Mouse (Mus musculus): Measurements from ENCODE around the gene Gm13290. TPM values are rescaled to one million over a fixed set of nuclear protein-coding genes. Genes with fewer than 3 reads are reported as not detected.

Gm13290 gene
- not detected for polyA plus RNA-seq (2015; fragmentation: Illumina TruSeq; extraction: RNeasy Lipid Tissue Mini Kit (QIAGEN cat#74804); ENCODE audit: insufficient read depth, low read depth, low replicate concordance)

GRCm38 (mm10) chr4:88773534-88773933 lies at the start of gene Gm13290:
Gm13290 (plus strand) TSS chr4:88773834.

GRCm38 (mm10) chr4:88754818-88755340 lies 18.8 kb upstream of the Gm13290 start, which contains the start of gene Gm13271:
Gm13271 (plus strand) TSS chr4:88754868.

GRCm38 (mm10) chr4:88759610-88760268 lies 13.9 kb upstream of the Gm13290 start, which contains the start of gene Gm13283:
Gm13283 (plus strand) TSS chr4:88760119.

DNA sequence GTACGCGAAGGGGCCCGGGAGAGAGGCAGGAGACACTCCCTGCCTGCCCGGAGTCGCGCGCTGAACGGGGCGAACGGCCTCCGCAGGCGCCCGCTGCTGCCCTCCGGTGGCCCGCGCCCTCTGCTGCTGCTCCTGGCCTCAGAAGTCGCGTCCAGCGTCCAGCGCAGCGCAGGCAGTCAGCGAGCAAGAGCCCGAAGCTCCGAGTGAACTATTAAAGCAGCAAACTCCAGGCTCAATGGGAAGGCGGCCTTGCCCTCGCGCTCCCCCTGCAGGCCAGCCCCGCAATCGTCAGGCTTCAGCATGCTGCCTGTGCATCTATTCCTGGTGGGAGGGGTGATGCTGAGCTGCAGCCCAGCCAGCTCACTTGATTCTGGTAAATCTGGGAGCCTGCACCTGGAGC lies 3.0 kb downstream of the Gm13290 start, which contains the start of gene Gm13289:
Gm13289 (plus strand) TSS at position 301 of the 400 bp plus-strand sequence.

GRCm38 (mm10) chr4:88779550-88779949 lies 5.9 kb downstream of the Gm13290 start, which contains the start of gene Gm13272:
Gm13272 (plus strand) TSS chr4:88779850.

GRCm38 (mm10) chr4:88781831-88782230 lies 8.2 kb downstream of the Gm13290 start, which contains the start of gene Ifnz:
Ifnz (plus strand) TSS chr4:88782131.

DNA sequence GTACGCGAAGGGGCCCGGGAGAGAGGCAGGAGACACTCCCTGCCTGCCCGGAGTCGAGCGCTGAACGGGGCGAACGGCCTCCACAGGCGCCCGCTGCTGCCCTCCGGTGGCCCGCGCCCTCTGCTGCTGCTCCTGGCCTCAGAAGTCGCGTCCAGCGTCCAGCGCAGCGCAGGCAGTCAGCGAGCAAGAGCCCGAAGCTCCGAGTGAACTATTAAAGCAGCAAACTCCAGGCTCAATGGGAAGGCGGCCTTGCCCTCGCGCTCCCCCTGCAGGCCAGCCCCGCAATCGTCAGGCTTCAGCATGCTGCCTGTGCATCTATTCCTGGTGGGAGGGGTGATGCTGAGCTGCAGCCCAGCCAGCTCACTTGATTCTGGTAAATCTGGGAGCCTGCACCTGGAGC lies 11.8 kb downstream of the Gm13290 start, which contains the start of gene Gm13276:
Gm13276 (plus strand) TSS at position 301 of the 400 bp plus-strand sequence.

GRCm38 (mm10) chr4:88788402-88788801 lies 14.8 kb downstream of the Gm13290 start, which contains the start of gene Gm13277:
Gm13277 (plus strand) TSS chr4:88788632.

GRCm38 (mm10) chr4:88791250-88791649 lies 17.6 kb downstream of the Gm13290 start, which contains the start of gene Gm13278:
Gm13278 (plus strand) TSS chr4:88791550.

GRCm38 (mm10) chr4:88793936-88794675 lies 20.5 kb downstream of the Gm13290 start, which contains the start of gene Gm13275:
Gm13275 (plus strand) TSS chr4:88794487.

DNA sequence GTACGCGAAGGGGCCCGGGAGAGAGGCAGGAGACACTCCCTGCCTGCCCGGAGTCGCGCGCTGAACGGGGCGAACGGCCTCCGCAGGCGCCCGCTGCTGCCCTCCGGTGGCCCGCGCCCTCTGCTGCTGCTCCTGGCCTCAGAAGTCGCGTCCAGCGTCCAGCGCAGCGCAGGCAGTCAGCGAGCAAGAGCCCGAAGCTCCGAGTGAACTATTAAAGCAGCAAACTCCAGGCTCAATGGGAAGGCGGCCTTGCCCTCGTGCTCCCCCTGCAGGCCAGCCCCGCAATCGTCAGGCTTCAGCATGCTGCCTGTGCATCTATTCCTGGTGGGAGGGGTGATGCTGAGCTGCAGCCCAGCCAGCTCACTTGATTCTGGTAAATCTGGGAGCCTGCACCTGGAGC lies 23.5 kb downstream of the Gm13290 start, which contains the start of gene Gm13279:
Gm13279 (plus strand) TSS at position 301 of the 400 bp plus-strand sequence.

GRCm38 (mm10) chr4:88799365-88799764 lies 25.7 kb downstream of the Gm13290 start, which contains the start of gene Gm13285:
Gm13285 (plus strand) TSS chr4:88799665.

GRCm38 (mm10) chr4:88802954-88803353 lies 29.3 kb downstream of the Gm13290 start, which contains the start of gene Gm13287:
Gm13287 (plus strand) TSS chr4:88803254.

DNA sequence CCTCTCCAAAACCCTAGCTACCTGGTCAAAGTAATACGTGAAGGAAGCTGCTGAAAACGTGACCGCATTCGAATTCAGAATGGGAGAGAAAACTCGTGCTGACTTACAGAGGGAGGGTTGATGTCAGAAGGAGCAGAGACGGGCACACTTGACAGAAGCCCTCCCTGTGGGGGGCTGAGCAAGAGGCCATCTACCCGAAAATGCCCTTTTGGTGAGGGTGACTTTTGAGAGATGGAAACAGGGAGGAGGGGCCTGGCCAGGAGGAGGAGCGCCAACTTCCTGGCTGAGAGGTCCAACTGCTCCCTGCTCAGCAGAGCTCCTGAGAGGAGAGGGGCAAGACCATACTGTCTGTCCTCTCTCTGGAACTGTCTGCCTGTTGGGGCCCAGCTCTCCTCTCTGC lies 31.6 kb downstream of the Gm13290 start, which contains the start of gene Gm13288:
Gm13288 (plus strand) TSS at position 301 of the 400 bp plus-strand sequence.

DNA sequence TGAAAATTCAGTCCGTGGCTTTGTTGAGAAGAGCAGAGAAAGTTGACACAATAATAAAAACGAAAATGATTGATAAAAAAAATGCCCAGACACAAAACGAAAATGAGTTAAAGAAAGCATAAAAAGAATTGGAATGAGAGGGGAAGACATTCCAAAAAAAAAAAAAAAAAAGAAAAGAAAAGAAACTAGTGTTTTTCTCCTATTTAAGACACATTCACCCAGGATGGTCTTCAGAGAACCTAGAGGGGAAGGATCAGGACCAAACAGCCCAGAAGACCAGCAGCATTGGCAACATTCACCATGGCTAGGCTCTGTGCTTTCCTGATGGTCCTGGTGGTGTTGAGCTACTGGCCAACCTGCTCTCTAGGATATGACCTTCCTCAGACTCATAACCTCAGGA lies 42.3 kb downstream of the Gm13290 start, which contains the start of gene Ifna7:
Ifna7 (plus strand) TSS at position 301 of the 400 bp plus-strand sequence.

GRCm38 (mm10) chr4:88819659-88820058 lies 46.0 kb downstream of the Gm13290 start, which contains the start of gene Ifna11:
Ifna11 (plus strand) TSS chr4:88819959.

Other genes with a start within 250 kb of the Gm13290 start
- not detected for gene Ifna15, start 215.6 kb upstream of the Gm13290 start, polyA plus RNA-seq (2015; fragmentation: Illumina TruSeq; extraction: RNeasy Lipid Tissue Mini Kit (QIAGEN cat#74804); ENCODE audit: insufficient read depth, low read depth, low replicate concordance)
- not detected for gene Ifna14, start 202.0 kb upstream of the Gm13290 start, polyA plus RNA-seq (2015; fragmentation: Illumina TruSeq; extraction: RNeasy Lipid Tissue Mini Kit (QIAGEN cat#74804); ENCODE audit: insufficient read depth, low read depth, low replicate concordance)
- not detected for gene Ifna9, start 181.4 kb upstream of the Gm13290 start, polyA plus RNA-seq (2015; fragmentation: Illumina TruSeq; extraction: RNeasy Lipid Tissue Mini Kit (QIAGEN cat#74804); ENCODE audit: insufficient read depth, low read depth, low replicate concordance)
- not detected for gene Ifna12, start 170.5 kb upstream of the Gm13290 start, polyA plus RNA-seq (2015; fragmentation: Illumina TruSeq; extraction: RNeasy Lipid Tissue Mini Kit (QIAGEN cat#74804); ENCODE audit: insufficient read depth, low read depth, low replicate concordance)
- gene C87499, start 139.4 kb upstream of the Gm13290 start, polyA plus RNA-seq (2015; fragmentation: Illumina TruSeq; extraction: RNeasy Lipid Tissue Mini Kit (QIAGEN cat#74804); ENCODE audit: insufficient read depth, low read depth, low replicate concordance) = not detected
- not detected for gene Ifna13, start 129.4 kb upstream of the Gm13290 start, polyA plus RNA-seq (2015; fragmentation: Illumina TruSeq; extraction: RNeasy Lipid Tissue Mini Kit (QIAGEN cat#74804); ENCODE audit: insufficient read depth, low read depth, low replicate concordance)
- not detected for gene Ifna16, start 96.9 kb upstream of the Gm13290 start, polyA plus RNA-seq (2015; fragmentation: Illumina TruSeq; extraction: RNeasy Lipid Tissue Mini Kit (QIAGEN cat#74804); ENCODE audit: insufficient read depth, low read depth, low replicate concordance)
- not detected for gene Ifna2, start 89.9 kb upstream of the Gm13290 start, polyA plus RNA-seq (2015; fragmentation: Illumina TruSeq; extraction: RNeasy Lipid Tissue Mini Kit (QIAGEN cat#74804); ENCODE audit: insufficient read depth, low read depth, low replicate concordance)
- gene Ifnab, start 82.5 kb upstream of the Gm13290 start, polyA plus RNA-seq (2015; fragmentation: Illumina TruSeq; extraction: RNeasy Lipid Tissue Mini Kit (QIAGEN cat#74804); ENCODE audit: insufficient read depth, low read depth, low replicate concordance) = not detected
- gene Gm26566, start 52.0 kb upstream of the Gm13290 start, polyA plus RNA-seq (2015; fragmentation: Illumina TruSeq; extraction: RNeasy Lipid Tissue Mini Kit (QIAGEN cat#74804); ENCODE audit: insufficient read depth, low read depth, low replicate concordance) = not detected
- 7.4 TPM for gene Klhl9, start 51.4 kb upstream of the Gm13290 start, polyA plus RNA-seq (2015; fragmentation: Illumina TruSeq; extraction: RNeasy Lipid Tissue Mini Kit (QIAGEN cat#74804); ENCODE audit: insufficient read depth, low read depth, low replicate concordance)
- gene Gm13271, start 19.0 kb upstream of the Gm13290 start, polyA plus RNA-seq (2015; fragmentation: Illumina TruSeq; extraction: RNeasy Lipid Tissue Mini Kit (QIAGEN cat#74804); ENCODE audit: insufficient read depth, low read depth, low replicate concordance) = not detected
- not detected for gene Gm13283, start 13.7 kb upstream of the Gm13290 start, polyA plus RNA-seq (2015; fragmentation: Illumina TruSeq; extraction: RNeasy Lipid Tissue Mini Kit (QIAGEN cat#74804); ENCODE audit: insufficient read depth, low read depth, low replicate concordance)
- not detected for gene Gm13289, start 3.1 kb downstream of the Gm13290 start, polyA plus RNA-seq (2015; fragmentation: Illumina TruSeq; extraction: RNeasy Lipid Tissue Mini Kit (QIAGEN cat#74804); ENCODE audit: insufficient read depth, low read depth, low replicate concordance)
- gene Gm13272, start 6.0 kb downstream of the Gm13290 start, polyA plus RNA-seq (2015; fragmentation: Illumina TruSeq; extraction: RNeasy Lipid Tissue Mini Kit (QIAGEN cat#74804); ENCODE audit: insufficient read depth, low read depth, low replicate concordance) = not detected
- not detected for gene Ifnz, start 8.3 kb downstream of the Gm13290 start, polyA plus RNA-seq (2015; fragmentation: Illumina TruSeq; extraction: RNeasy Lipid Tissue Mini Kit (QIAGEN cat#74804); ENCODE audit: insufficient read depth, low read depth, low replicate concordance)
- gene Gm13276, start 11.9 kb downstream of the Gm13290 start, polyA plus RNA-seq (2015; fragmentation: Illumina TruSeq; extraction: RNeasy Lipid Tissue Mini Kit (QIAGEN cat#74804); ENCODE audit: insufficient read depth, low read depth, low replicate concordance) = not detected
- not detected for gene Gm13277, start 14.8 kb downstream of the Gm13290 start, polyA plus RNA-seq (2015; fragmentation: Illumina TruSeq; extraction: RNeasy Lipid Tissue Mini Kit (QIAGEN cat#74804); ENCODE audit: insufficient read depth, low read depth, low replicate concordance)
- gene Gm13278, start 17.7 kb downstream of the Gm13290 start, polyA plus RNA-seq (2015; fragmentation: Illumina TruSeq; extraction: RNeasy Lipid Tissue Mini Kit (QIAGEN cat#74804); ENCODE audit: insufficient read depth, low read depth, low replicate concordance) = not detected
- not detected for gene Gm13275, start 20.7 kb downstream of the Gm13290 start, polyA plus RNA-seq (2015; fragmentation: Illumina TruSeq; extraction: RNeasy Lipid Tissue Mini Kit (QIAGEN cat#74804); ENCODE audit: insufficient read depth, low read depth, low replicate concordance)
- gene Gm13279, start 23.6 kb downstream of the Gm13290 start, polyA plus RNA-seq (2015; fragmentation: Illumina TruSeq; extraction: RNeasy Lipid Tissue Mini Kit (QIAGEN cat#74804); ENCODE audit: insufficient read depth, low read depth, low replicate concordance) = not detected
- not detected for gene Gm13285, start 25.8 kb downstream of the Gm13290 start, polyA plus RNA-seq (2015; fragmentation: Illumina TruSeq; extraction: RNeasy Lipid Tissue Mini Kit (QIAGEN cat#74804); ENCODE audit: insufficient read depth, low read depth, low replicate concordance)
- not detected for gene Gm13287, start 29.4 kb downstream of the Gm13290 start, polyA plus RNA-seq (2015; fragmentation: Illumina TruSeq; extraction: RNeasy Lipid Tissue Mini Kit (QIAGEN cat#74804); ENCODE audit: insufficient read depth, low read depth, low replicate concordance)
- gene Gm13288, start 31.7 kb downstream of the Gm13290 start, polyA plus RNA-seq (2015; fragmentation: Illumina TruSeq; extraction: RNeasy Lipid Tissue Mini Kit (QIAGEN cat#74804); ENCODE audit: insufficient read depth, low read depth, low replicate concordance) = not detected
- gene Ifna7, start 42.4 kb downstream of the Gm13290 start, polyA plus RNA-seq (2015; fragmentation: Illumina TruSeq; extraction: RNeasy Lipid Tissue Mini Kit (QIAGEN cat#74804); ENCODE audit: insufficient read depth, low read depth, low replicate concordance) = not detected
- not detected for gene Ifna11, start 46.1 kb downstream of the Gm13290 start, polyA plus RNA-seq (2015; fragmentation: Illumina TruSeq; extraction: RNeasy Lipid Tissue Mini Kit (QIAGEN cat#74804); ENCODE audit: insufficient read depth, low read depth, low replicate concordance)
- gene Ifna6, start 53.6 kb downstream of the Gm13290 start, polyA plus RNA-seq (2015; fragmentation: Illumina TruSeq; extraction: RNeasy Lipid Tissue Mini Kit (QIAGEN cat#74804); ENCODE audit: insufficient read depth, low read depth, low replicate concordance) = not detected
- gene Ifna5, start 61.7 kb downstream of the Gm13290 start, polyA plus RNA-seq (2015; fragmentation: Illumina TruSeq; extraction: RNeasy Lipid Tissue Mini Kit (QIAGEN cat#74804); ENCODE audit: insufficient read depth, low read depth, low replicate concordance) = not detected
- not detected for gene Ifna4, start 68.0 kb downstream of the Gm13290 start, polyA plus RNA-seq (2015; fragmentation: Illumina TruSeq; extraction: RNeasy Lipid Tissue Mini Kit (QIAGEN cat#74804); ENCODE audit: insufficient read depth, low read depth, low replicate concordance)
- gene Ifna1, start 76.3 kb downstream of the Gm13290 start, polyA plus RNA-seq (2015; fragmentation: Illumina TruSeq; extraction: RNeasy Lipid Tissue Mini Kit (QIAGEN cat#74804); ENCODE audit: insufficient read depth, low read depth, low replicate concordance) = not detected
- gene Ifne, start 106.4 kb downstream of the Gm13290 start, polyA plus RNA-seq (2015; fragmentation: Illumina TruSeq; extraction: RNeasy Lipid Tissue Mini Kit (QIAGEN cat#74804); ENCODE audit: insufficient read depth, low read depth, low replicate concordance) = not detected